ENCODE assay signal across 7 mouse cellular contexts in the genomic region with DNA sequence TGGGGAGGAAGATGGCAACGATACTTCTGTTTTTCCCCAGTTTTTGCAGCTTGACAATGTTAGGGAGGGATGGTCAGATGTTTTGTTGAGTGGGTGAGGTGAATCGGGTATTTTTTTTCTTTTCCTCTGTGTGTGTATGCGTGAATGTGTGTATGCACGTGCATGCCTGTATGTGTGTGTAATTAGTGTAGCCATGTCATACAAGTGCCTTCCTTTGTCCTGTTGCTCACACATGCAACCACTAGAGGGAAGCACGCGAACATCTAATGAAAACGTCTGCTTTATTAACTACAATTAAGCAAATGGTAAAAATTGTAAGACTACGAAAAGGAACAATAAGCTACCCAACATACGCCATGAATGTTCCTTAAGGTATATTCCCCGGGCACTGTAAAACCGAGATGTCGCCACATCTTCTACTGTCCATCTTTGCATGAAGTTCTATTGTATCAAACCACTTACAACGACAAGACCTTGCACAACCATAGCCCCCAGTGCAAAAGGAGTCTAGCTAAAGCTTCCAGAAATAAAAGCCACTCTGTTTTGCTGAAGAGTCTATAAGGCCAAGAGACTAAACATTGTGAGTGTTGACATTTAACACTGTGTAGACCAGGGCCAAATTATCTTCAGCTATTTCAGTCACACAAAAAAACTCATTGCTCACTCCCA. TPM values are rescaled to one million over a fixed set of nuclear protein-coding genes. Genes with fewer than 3 reads are reported as not detected.
A peak's percentile ranks its signal among the peaks of the same experiment; 100 is the strongest.
DNase-seq lines count a peak whose midpoint lies in the region; ATAC-seq lines count a peak whose summit lies in the region.

No protein-coding gene starts in this region.

- peak; percentile 55; the same call in 1 of the 2 replicates for ATAC-seq in megakaryocyte progenitor cell, adult 5-6 weeks (replicated peaks; ENCODE audit: poor library complexity)
- no peak for ATAC-seq in activated CD4-positive, CD25-positive, alpha-beta regulatory T cell, adult 4 months

- peak; percentile 39 for DNase-seq in left cerebral cortex, adult 11 months (ENCODE audit: low spot score)
- no peak for DNase-seq in left cerebral cortex, adult 8-10 months (ENCODE audit: low spot score in 2 of 2)
- DNase-seq in adipocyte (ENCODE audit: low spot score) = peak; percentile 34
- peak; percentile 35 to 65 for DNase-seq in cerebellum, postnatal 4 days (ENCODE audit: low spot score in 2 of 2)
- peak; percentile 24 to 62 for DNase-seq in kidney, postnatal 36 days

RNA-seq across cellular contexts. Expression of a gene that starts 37.7 kb away (rescaled TPM):
- 1 to 10 TPM; 2.0 to 5.6 (median 3.6) TPM for total RNA-seq in left cerebral cortex, adult 8-10 months (2022)
- 4.0 and 6.3 TPM in 2 replicates for total RNA-seq in megakaryocyte progenitor cell, adult 5-6 weeks (2015)
- 0.25 and 1.9 TPM in 2 replicates for total RNA-seq in megakaryocyte progenitor cell, adult 5-6 weeks (2017)
- 1 to 10 TPM; 6.3 TPM for polyA plus RNA-seq in activated CD4-positive, CD25-positive, alpha-beta regulatory T cell, adult 4 months (2017; shearing (Covaris generic))

Comparison
In these comparisons a context has a peak if more than half of its experiments do, and no peak if none do; other contexts are left out.
1. DNase-seq: peak in left cerebral cortex, adult 11 months (single experiment), adipocyte (single experiment), cerebellum, postnatal 4 days (2 of 2) and kidney, postnatal 36 days (2 of 2); none in left cerebral cortex, adult 8-10 months (0 of 2).